Mouse (Mus musculus): ENCODE results near the gene Tanc1.

Tanc1 gene

GRCm38 (mm10) chr2:59651801-59652200 is 40.0 kb downstream of the Tanc1 start:
- no peak for DNase-seq (ENCODE audit: low spot score)

- DNase-seq (ENCODE audit: low spot score) = no peak
Measured at GRCm38 (mm10) chr2:59652702-59653101, 40.9 kb downstream of the Tanc1 start.

- DNase-seq (ENCODE audit: low spot score) = no peak
Measured at GRCm38 (mm10) chr2:59653306-59654165, 41.7 kb downstream of the Tanc1 start.

- no peak for DNase-seq (ENCODE audit: low spot score)
Measured at GRCm38 (mm10) chr2:59655471-59655870, 43.6 kb downstream of the Tanc1 start.

GRCm38 (mm10) chr2:59656680-59657079 is 44.8 kb downstream of the Tanc1 start:
- no peak for DNase-seq (ENCODE audit: low spot score)

GRCm38 (mm10) chr2:59659686-59660085 is 47.8 kb downstream of the Tanc1 start:
- DNase-seq (ENCODE audit: low spot score) = no peak

- no peak for DNase-seq (ENCODE audit: low spot score)
Measured at GRCm38 (mm10) chr2:59660891-59661805, 49.3 kb downstream of the Tanc1 start.

- no peak for DNase-seq (ENCODE audit: low spot score)
Measured at GRCm38 (mm10) chr2:59664803-59665567, 53.1 kb downstream of the Tanc1 start.

GRCm38 (mm10) chr2:59666533-59666932 is 54.7 kb downstream of the Tanc1 start:
- DNase-seq (ENCODE audit: low spot score) = no peak

- DNase-seq (ENCODE audit: low spot score) = no peak
Measured at GRCm38 (mm10) chr2:59670087-59671060, 58.5 kb downstream of the Tanc1 start.

- no peak for DNase-seq (ENCODE audit: low spot score)
Measured at GRCm38 (mm10) chr2:59671671-59672070, 59.8 kb downstream of the Tanc1 start.

GRCm38 (mm10) chr2:59672086-59672485 is 60.2 kb downstream of the Tanc1 start:
- DNase-seq (ENCODE audit: low spot score) = no peak

- no peak for DNase-seq (ENCODE audit: low spot score)
Measured at GRCm38 (mm10) chr2:59672686-59673085, 60.8 kb downstream of the Tanc1 start.

- DNase-seq (ENCODE audit: low spot score) = no peak
Measured at GRCm38 (mm10) chr2:59673351-59673750, 61.5 kb downstream of the Tanc1 start.

- no peak for DNase-seq (ENCODE audit: low spot score)
Measured at GRCm38 (mm10) chr2:59673877-59674276, 62.0 kb downstream of the Tanc1 start.

GRCm38 (mm10) chr2:59675270-59675995 is 63.6 kb downstream of the Tanc1 start:
- DNase-seq (ENCODE audit: low spot score) = no peak

GRCm38 (mm10) chr2:59676041-59676440 is 64.2 kb downstream of the Tanc1 start:
- DNase-seq (ENCODE audit: low spot score) = no peak

- DNase-seq (ENCODE audit: low spot score) = no peak
Measured at GRCm38 (mm10) chr2:59676442-59676841, 64.6 kb downstream of the Tanc1 start.

- DNase-seq (ENCODE audit: low spot score) = no peak
Measured at GRCm38 (mm10) chr2:59679424-59680020, 67.7 kb downstream of the Tanc1 start.

GRCm38 (mm10) chr2:59680736-59681135 is 68.9 kb downstream of the Tanc1 start:
- DNase-seq (ENCODE audit: low spot score) = no peak

All from spleen, adult 12 weeks (tissue).